ENCODE assay signal across 25 mouse cellular contexts in the genomic region with DNA sequence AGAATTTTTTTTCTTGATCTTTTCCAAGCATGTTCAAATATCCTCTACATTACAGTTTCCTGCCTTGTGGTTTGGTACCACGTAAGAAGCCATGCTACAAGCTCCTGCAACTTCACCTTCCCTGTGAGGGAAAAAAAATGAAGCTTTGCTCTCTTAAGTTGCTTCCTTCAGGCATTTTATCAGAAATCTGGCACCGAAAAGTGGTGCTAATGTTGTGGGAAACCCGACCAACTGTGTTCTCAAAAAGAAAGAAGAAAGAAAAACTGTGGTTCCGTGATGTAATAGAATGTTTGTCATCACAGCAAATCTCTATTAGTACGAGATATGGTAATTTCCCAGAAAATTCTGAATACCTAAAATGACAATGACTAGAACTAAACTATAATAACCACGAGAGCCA. TPM values are rescaled to one million over a fixed set of nuclear protein-coding genes. Genes with fewer than 3 reads are reported as not detected.
DNase-seq lines count a peak whose midpoint lies in the region; ATAC-seq and TF ChIP-seq lines count a peak whose summit lies in the region.
"Had no signal": no experiment of that assay in that cellular context is flagged by ENCODE, and none has a peak within 500 bp of the region (broad histone marks: within the 10 kb centered on the region; RNA-seq: fewer than 3 reads in every experiment).

No protein-coding gene starts in this region.

- H3K79me2 ChIP-seq in macrophage (ENCODE audit: inconsistent target) = no peaks in the 10 kb centered on the region

- DNase-seq in CD4-positive, CD25-positive, alpha-beta regulatory T cell, adult 2 months (ENCODE audit: low read depth, low spot score) = peak; percentile 55
- DNase-seq in liver, postnatal 0 days = no peak
- DNase-seq in adrenal gland, postnatal 10 days = no peak
- DNase-seq in gastrocnemius, postnatal 14 days = no peak
- no peak for DNase-seq in lung, postnatal 0 days (ENCODE audit: low spot score)
- DNase-seq: adrenal gland, postnatal 25 days; cerebellum, adult 2 months; cerebellum, postnatal 25 days; forebrain, postnatal 0 days; heart, postnatal 14 days; kidney, adult 9 months; kidney, postnatal 25 days; right cerebral cortex, postnatal 14 days; spleen, adult 18-20 months had no signal

- TF ChIP-seq CTCF in liver, postnatal 0 days (IDR thresholded peaks at IDR 0.05; ENCODE audit: low read depth) = no peak
- TF ChIP-seq CTCF in lung, postnatal 0 days (IDR thresholded peaks at IDR 0.05) = no peak

- WGBS in liver, postnatal 0 days (ENCODE audit: insufficient replicate concordance) = 51% methylated on average over 6 of the region's 6 CpGs
- WGBS in liver, embryonic 12.5 days (ENCODE audit: insufficient replicate concordance) = 51% methylated on average over 6 of the region's 6 CpGs
- WGBS in macrophage (ENCODE audit: missing documents) = 12% methylated on average over 6 of the region's 6 CpGs
- 84% methylated on average over 6 of the region's 6 CpGs for WGBS in lung, postnatal 0 days

- H3K9ac ChIP-seq in liver, postnatal 0 days (replicated peaks) = no peak overlapping the region
- no peak overlapping the region for H3K9ac ChIP-seq in liver, embryonic 12.5 days
- H3K9ac ChIP-seq in lung, postnatal 0 days (replicated peaks; ENCODE audit: low read depth) = no peak overlapping the region
- H3K9ac ChIP-seq: embryonic facial prominence, embryonic 12.5 days; forebrain, postnatal 0 days; heart, embryonic 13.5 days; liver, embryonic 14.5 days; lung, embryonic 15.5 days; midbrain, embryonic 13.5 days; neural tube, embryonic 12.5 days had no signal

- H3K4me2 ChIP-seq in liver, postnatal 0 days (ENCODE audit: low read depth, low read length) = no peak overlapping the region
- no peak overlapping the region for H3K4me2 ChIP-seq in liver, embryonic 12.5 days
- H3K4me2 ChIP-seq in lung, postnatal 0 days (replicated peaks; ENCODE audit: low read depth, low read length) = no peak overlapping the region
- H3K4me2 ChIP-seq: embryonic facial prominence, embryonic 12.5 days; heart, embryonic 13.5 days; lung, embryonic 15.5 days; midbrain, embryonic 13.5 days; neural tube, embryonic 12.5 days had no signal

- H3K36me3 ChIP-seq in liver, postnatal 0 days (replicated peaks; ENCODE audit: insufficient read depth, low read length) = no peaks in the 10 kb centered on the region
- H3K36me3 ChIP-seq in liver, embryonic 12.5 days = no peaks in the 10 kb centered on the region
- no peaks in the 10 kb centered on the region for H3K36me3 ChIP-seq in macrophage (ENCODE audit: inconsistent target)
- no peaks in the 10 kb centered on the region for H3K36me3 ChIP-seq in lung, postnatal 0 days (ENCODE audit: insufficient read depth, low read length)
- H3K36me3 ChIP-seq: embryonic facial prominence, embryonic 12.5 days; heart, embryonic 13.5 days; lung, embryonic 15.5 days; midbrain, embryonic 13.5 days; neural tube, embryonic 12.5 days had no signal

- no peak overlapping the region for H3K4me3 ChIP-seq in liver, postnatal 0 days (ENCODE audit: low read depth, low read length)
- no peak overlapping the region for H3K4me3 ChIP-seq in liver, embryonic 12.5 days
- peak overlapping the region; percentile 8; the same call in 1 of the 2 replicates for H3K4me3 ChIP-seq in macrophage (ENCODE audit: inconsistent target)
- H3K4me3 ChIP-seq in lung, postnatal 0 days (ENCODE audit: low read depth, low read length) = no peak overlapping the region
- H3K4me3 ChIP-seq: embryonic facial prominence, embryonic 12.5 days; heart, embryonic 13.5 days; layer of hippocampus, adult 2 months; lung, embryonic 15.5 days; midbrain, embryonic 13.5 days; neural tube, embryonic 12.5 days had no signal

- no peak for ATAC-seq in CD4-positive, CD25-positive, alpha-beta regulatory T cell, adult 4 months
- ATAC-seq in liver, postnatal 0 days = no peak
- no peak for ATAC-seq in liver, embryonic 12.5 days
- ATAC-seq in lung, postnatal 0 days = no peak
- ATAC-seq: activated CD4-positive, CD25-positive, alpha-beta regulatory T cell, adult 4 months; forebrain, postnatal 0 days; midbrain, embryonic 13.5 days had no signal

- H3K9me3 ChIP-seq in liver, postnatal 0 days (ENCODE audit: low read length) = no peaks in the 10 kb centered on the region
- no peaks in the 10 kb centered on the region for H3K9me3 ChIP-seq in liver, embryonic 12.5 days (replicated peaks)
- H3K9me3 ChIP-seq in lung, postnatal 0 days (ENCODE audit: low read length) = no peaks in the 10 kb centered on the region
- H3K9me3 ChIP-seq: embryonic facial prominence, embryonic 12.5 days; heart, embryonic 13.5 days; lung, embryonic 15.5 days; midbrain, embryonic 13.5 days; neural tube, embryonic 12.5 days had no signal

- no peak for TF ChIP-seq EP300 in liver, postnatal 0 days (IDR thresholded peaks at IDR 0.05; ENCODE audit: low read depth)
- no peak for TF ChIP-seq EP300 in lung, postnatal 0 days (IDR thresholded peaks at IDR 0.05)

- peaks cover 15% of the 10 kb centered on the region; the same call in 1 of the 2 replicates for H3K4me1 ChIP-seq in liver, postnatal 0 days (ENCODE audit: insufficient read depth)
- peaks cover 25% of the 10 kb centered on the region for H3K4me1 ChIP-seq in liver, embryonic 12.5 days
- no peaks in the 10 kb centered on the region for H3K4me1 ChIP-seq in lung, postnatal 0 days (ENCODE audit: insufficient read depth, low read depth, low read length)
- H3K4me1 ChIP-seq: embryonic facial prominence, embryonic 12.5 days; lung, embryonic 15.5 days; midbrain, embryonic 13.5 days; neural tube, embryonic 12.5 days had no signal

- intact Hi-C loops in gastrocnemius, postnatal 14 days (cut with DNase I; ENCODE audit: low total_unique reads) = no loop called here

- H3K27me3 ChIP-seq in liver, postnatal 0 days (ENCODE audit: insufficient read depth, low read length) = no peaks in the 10 kb centered on the region
- H3K27me3 ChIP-seq in liver, embryonic 12.5 days (replicated peaks) = no peaks in the 10 kb centered on the region
- H3K27me3 ChIP-seq in lung, postnatal 0 days (replicated peaks; ENCODE audit: insufficient read depth, low read length) = no peaks in the 10 kb centered on the region
- H3K27me3 ChIP-seq: embryonic facial prominence, embryonic 12.5 days; heart, embryonic 13.5 days; lung, embryonic 15.5 days; midbrain, embryonic 13.5 days; neural tube, embryonic 12.5 days had no signal

- peak overlapping the region; percentile 39; the same call in 1 of the 2 replicates for H3K27ac ChIP-seq in liver, postnatal 0 days (ENCODE audit: low read depth)
- H3K27ac ChIP-seq in liver, embryonic 12.5 days = no peak overlapping the region
- peak overlapping the region; percentile 91 for H3K27ac ChIP-seq in macrophage
- no peak overlapping the region for H3K27ac ChIP-seq in lung, postnatal 0 days (ENCODE audit: low read length)
- H3K27ac ChIP-seq: embryonic facial prominence, embryonic 12.5 days; heart, embryonic 13.5 days; layer of hippocampus, adult 2 months; liver, embryonic 14.5 days; lung, embryonic 15.5 days; midbrain, embryonic 13.5 days; neural tube, embryonic 12.5 days had no signal

RNA-seq across cellular contexts. Expression of a gene that starts 15.0 kb away (rescaled TPM):
- 10 to 100 TPM; 83.8 to 89.5 TPM for polyA plus RNA-seq in CD4-positive, CD25-positive, alpha-beta regulatory T cell, adult 4 months (2017; shearing (Covaris generic))
- 4.3 and 4.9 TPM in 2 replicates for polyA plus RNA-seq in liver, postnatal 0 days (2015; fragmentation: Nextera tagmentation; extraction: Ambion mirVana)
- 9.5 and 9.8 TPM in 2 replicates for polyA plus RNA-seq in liver, embryonic 12.5 days (2016; fragmentation: Nextera tagmentation; extraction: Ambion mirVana)
- 100 to 1,000 TPM; 172 to 523 (median 240) TPM for total RNA-seq in macrophage (2018; cell fraction: chromatin; rRNA removed)
- 10 to 100 TPM; 27.7 to 46.7 (median 32.6) TPM for total RNA-seq in macrophage (2018; cell fraction: cytosol; rRNA removed)
- 100 to 1,000 TPM in 24 of 26 experiments, 10 to 100 TPM in 2; 94.1 to 354 (median 142) TPM for total RNA-seq in macrophage (2018; cell fraction: nucleus; rRNA removed)
- 20.5 to 29.2 TPM (median 22.2 TPM) in 3 replicates for polyA plus RNA-seq in macrophage (2018)
- 10 to 100 TPM; 29.9 to 39.0 TPM for total RNA-seq in adrenal gland, postnatal 10 days (2021)
- 10 to 100 TPM; 14.9 to 15.9 TPM for total RNA-seq in gastrocnemius, postnatal 14 days (2021)
- 10.6 and 11.9 TPM in 2 replicates for polyA plus RNA-seq in lung, postnatal 0 days (2015; fragmentation: Nextera tagmentation; extraction: Ambion mirVana)

Comparison
In these comparisons a context has a peak if more than half of its experiments do, and no peak if none do; other contexts are left out.
1. H3K27ac ChIP-seq: peak in liver, postnatal 0 days (single experiment) and macrophage (single experiment); none in liver, embryonic 12.5 days (single experiment) and lung, postnatal 0 days (single experiment).